ENCODE assay signal across 13 mouse cellular contexts in genomic region chr2:150643166-150643565, GRCm38 (mm10). TPM values are rescaled to one million over a fixed set of nuclear protein-coding genes. Genes with fewer than 3 reads are reported as not detected.
DNase-seq lines count a peak whose midpoint lies in the region; ATAC-seq and TF ChIP-seq lines count a peak whose summit lies in the region.
"Had no signal": no experiment of that assay in that cellular context is flagged by ENCODE, and none has a peak within 500 bp of the region (broad histone marks: within the 10 kb centered on the region; RNA-seq: fewer than 3 reads in every experiment).

No protein-coding gene starts in this region.

- no peaks in the 10 kb centered on the region for H3K36me3 ChIP-seq in embryonic facial prominence, embryonic 10.5 days (replicated peaks)
- H3K36me3 ChIP-seq in hindbrain, embryonic 11.5 days (ENCODE audit: control insufficient read depth, insufficient read depth, low read length), result no peaks in the 10 kb centered on the region
- 0 out of 2 replicates have a peak, but pooled peaks cover 3% of the 10 kb centered on the region for H3K36me3 ChIP-seq in midbrain, embryonic 14.5 days (ENCODE audit: control insufficient read depth, insufficient read depth, low read length)
- H3K36me3 ChIP-seq: intestine, embryonic 15.5 days; limb, embryonic 13.5 days had no signal

- no peaks in the 10 kb centered on the region for H3K27me3 ChIP-seq in embryonic facial prominence, embryonic 10.5 days (replicated peaks; ENCODE audit: low read depth, poor library complexity, severe bottlenecking)
- no peaks in the 10 kb centered on the region for H3K27me3 ChIP-seq in hindbrain, embryonic 11.5 days (ENCODE audit: control insufficient read depth, insufficient read depth, low read length)
- no peaks in the 10 kb centered on the region for H3K27me3 ChIP-seq in midbrain, embryonic 14.5 days (ENCODE audit: control insufficient read depth, insufficient read depth, low read length)
- H3K27me3 ChIP-seq: intestine, embryonic 15.5 days; limb, embryonic 13.5 days; stomach, embryonic 15.5 days had no signal

- TF ChIP-seq POLR2A in brain, embryonic 14.5 days (IDR thresholded peaks at IDR 0.05; ENCODE audit: borderline replicate concordance, extremely low read depth, insufficient read depth, insufficient read length, poor library complexity, severe bottlenecking), result no peak

- no peak for TF ChIP-seq CTCF in brain, embryonic 14.5 days (IDR thresholded peaks at IDR 0.05; ENCODE audit: borderline replicate concordance, extremely low read depth, insufficient read depth, insufficient read length)

- no peak overlapping the region for H3K4me2 ChIP-seq in hindbrain, embryonic 11.5 days (replicated peaks; ENCODE audit: low read depth, low read length)
- no peak overlapping the region for H3K4me2 ChIP-seq in midbrain, embryonic 14.5 days (ENCODE audit: low read length)
- H3K4me2 ChIP-seq: intestine, embryonic 15.5 days; limb, embryonic 13.5 days; stomach, embryonic 15.5 days had no signal

- no peak overlapping the region; the same call in 1 of the 2 replicates for H3K9ac ChIP-seq in hindbrain, embryonic 11.5 days (ENCODE audit: low read depth, low read length)
- no peak overlapping the region for H3K9ac ChIP-seq in midbrain, embryonic 14.5 days (replicated peaks; ENCODE audit: low read length)
- H3K9ac ChIP-seq: intestine, embryonic 15.5 days; limb, embryonic 13.5 days; stomach, embryonic 15.5 days had no signal

- 0 out of 2 replicates have a peak, but pooled peaks cover 3% of the 10 kb centered on the region for H3K9me3 ChIP-seq in embryonic facial prominence, embryonic 10.5 days
- H3K9me3 ChIP-seq in hindbrain, embryonic 11.5 days (ENCODE audit: control insufficient read depth, low read length), result no peaks in the 10 kb centered on the region
- no peaks in the 10 kb centered on the region for H3K9me3 ChIP-seq in midbrain, embryonic 14.5 days (ENCODE audit: control insufficient read depth, low read length)
- H3K9me3 ChIP-seq: intestine, embryonic 15.5 days; limb, embryonic 13.5 days; stomach, embryonic 15.5 days had no signal

- 84% methylated on average over 1 of the region's 1 CpGs for WGBS in embryonic facial prominence, embryonic 10.5 days
- WGBS in hindbrain, embryonic 11.5 days, result 88% methylated on average over 1 of the region's 1 CpGs
- 79% methylated on average over 1 of the region's 1 CpGs for WGBS in midbrain, embryonic 14.5 days

- ATAC-seq in hindbrain, embryonic 11.5 days (ENCODE audit: low FRiP score), result no peak; the same call in 1 of the 2 replicates
- ATAC-seq in midbrain, embryonic 14.5 days (ENCODE audit: low FRiP score, low TSS enrichment), result no peak

- peak; percentile 40 for DNase-seq in brain, embryonic 14.5 days (ENCODE audit: low read depth)
- DNase-seq in embryonic facial prominence, embryonic 10.5 days (ENCODE audit: low spot score), result no peak
- no peak for DNase-seq in hindbrain, embryonic 11.5 days (ENCODE audit: low spot score)
- DNase-seq in midbrain, embryonic 14.5 days, result no peak
- DNase-seq in cerebellum, adult 11-12 months, result no peak
- DNase-seq in kidney, postnatal 10 days, result no peak
- DNase-seq in MN1 (ENCODE audit: low spot score), result no peak
- DNase-seq: lung, adult 18-20 months; right cerebral cortex, postnatal 14 days had no signal

- no peak overlapping the region for H3K4me3 ChIP-seq in embryonic facial prominence, embryonic 10.5 days
- no peak overlapping the region for H3K4me3 ChIP-seq in hindbrain, embryonic 11.5 days (ENCODE audit: low read depth, low read length)
- H3K4me3 ChIP-seq in midbrain, embryonic 14.5 days (replicated peaks; ENCODE audit: low read depth, low read length), result no peak overlapping the region
- H3K4me3 ChIP-seq: intestine, embryonic 15.5 days; limb, embryonic 13.5 days; stomach, embryonic 15.5 days had no signal

- H3K4me1 ChIP-seq in embryonic facial prominence, embryonic 10.5 days, result no peaks in the 10 kb centered on the region
- peaks cover 1% of the 10 kb centered on the region; the same call in 1 of the 2 replicates for H3K4me1 ChIP-seq in hindbrain, embryonic 11.5 days (replicated peaks; ENCODE audit: control insufficient read depth, insufficient read depth, low read length)
- H3K4me1 ChIP-seq in midbrain, embryonic 14.5 days (ENCODE audit: control insufficient read depth, insufficient read depth, low read length), result peaks cover 3% of the 10 kb centered on the region; the same call in 1 of the 2 replicates
- H3K4me1 ChIP-seq: limb, embryonic 13.5 days; stomach, embryonic 15.5 days had no signal

- H3K27ac ChIP-seq in embryonic facial prominence, embryonic 10.5 days (replicated peaks), result peak overlapping the region; percentile 83
- peak overlapping the region; percentile 94 for H3K27ac ChIP-seq in hindbrain, embryonic 11.5 days (ENCODE audit: low read depth, low read length)
- H3K27ac ChIP-seq in midbrain, embryonic 14.5 days (replicated peaks; ENCODE audit: low read depth, low read length), result peak overlapping the region; percentile 88
- H3K27ac ChIP-seq: intestine, embryonic 15.5 days; limb, embryonic 13.5 days; stomach, embryonic 15.5 days had no signal

RNA-seq across cellular contexts. Expression of gene Acss1, which starts 25.1 kb away (rescaled TPM):
- polyA plus RNA-seq in brain, embryonic 14.5 days (2012; rRNA removed), result 22.8 and 28.0 TPM in 2 replicates
- polyA plus RNA-seq in embryonic facial prominence, embryonic 10.5 days (2016; fragmentation: Nextera tagmentation; extraction: Ambion mirVana), result 7.8 and 9.3 TPM in 2 replicates
- 31.4 and 31.9 TPM in 2 replicates for polyA plus RNA-seq in hindbrain, embryonic 11.5 days (2014; fragmentation: Nextera tagmentation; extraction: Ambion mirVana)
- 15.2 and 19.9 TPM in 2 replicates for polyA plus RNA-seq in midbrain, embryonic 14.5 days (2014; fragmentation: Nextera tagmentation; extraction: Ambion mirVana)

RNA-seq across cellular contexts. Expression of gene Apmap, which starts 34.8 kb away (rescaled TPM):
- 44.0 and 48.2 TPM in 2 replicates for polyA plus RNA-seq in brain, embryonic 14.5 days (2012; rRNA removed)
- 27.9 and 31.5 TPM in 2 replicates for polyA plus RNA-seq in embryonic facial prominence, embryonic 10.5 days (2016; fragmentation: Nextera tagmentation; extraction: Ambion mirVana)
- 40.3 and 42.6 TPM in 2 replicates for polyA plus RNA-seq in hindbrain, embryonic 11.5 days (2014; fragmentation: Nextera tagmentation; extraction: Ambion mirVana)
- polyA plus RNA-seq in midbrain, embryonic 14.5 days (2014; fragmentation: Nextera tagmentation; extraction: Ambion mirVana), result 33.4 and 42.5 TPM in 2 replicates

RNA-seq across cellular contexts. Expression of gene Vsx1, which starts 46.0 kb away (rescaled TPM):
- polyA plus RNA-seq in brain, embryonic 14.5 days (2012; rRNA removed), result 0.03 and 0.08 TPM in 2 replicates
- 0.04 and 0.23 TPM in 2 replicates for polyA plus RNA-seq in embryonic facial prominence, embryonic 10.5 days (2016; fragmentation: Nextera tagmentation; extraction: Ambion mirVana)
- 1.1 and 1.9 TPM in 2 replicates for polyA plus RNA-seq in hindbrain, embryonic 11.5 days (2014; fragmentation: Nextera tagmentation; extraction: Ambion mirVana)
- not detected in 2 replicates for polyA plus RNA-seq in midbrain, embryonic 14.5 days (2014; fragmentation: Nextera tagmentation; extraction: Ambion mirVana)
- polyA plus RNA-seq: heart, embryonic 14.5 days; intestine, embryonic 15.5 days; stomach, embryonic 15.5 days had no signal
